Mouse (Mus musculus) kidney, adult 2 months (tissue): ENCODE results near the gene Dlg2. TPM values are rescaled to one million over a fixed set of nuclear protein-coding genes. Genes with fewer than 3 reads are reported as not detected.

Experiments used
- DNase-seq: peaks from one replicate; pipeline ENCODE4 v3.0.0; 2021
- H3K27ac ChIP-seq: fragments of 200-500 bp; 2 replicates; pipeline ENCODE4 v1.5.1; 2012; ENCODE audit warnings: low read depth, low read length, control low read depth, inconsistent platforms; ENCODE audit not compliant: insufficient read depth
- H3K27me3 ChIP-seq: fragments of 200-500 bp; replicated peaks from 2 replicates; pipeline ENCODE4 v1.6.1; 2012; ENCODE audit warnings: mild to moderate bottlenecking, moderate library complexity, low read length, inconsistent platforms; ENCODE audit not compliant: control insufficient read depth, insufficient read depth
- H3K36me3 ChIP-seq: fragments of 200-500 bp; 2 replicates; pipeline ENCODE4 v1.6.1; 2012; ENCODE audit warnings: mild to moderate bottlenecking, moderate library complexity, low read length, inconsistent platforms; ENCODE audit not compliant: control insufficient read depth, insufficient read depth
- H3K4me1 ChIP-seq: fragments of 200-500 bp; 2 replicates; pipeline ENCODE4 v1.6.1; 2011; ENCODE audit warnings: low read length; ENCODE audit not compliant: control insufficient read depth, insufficient read depth
- H3K4me3 ChIP-seq: fragments of 200-500 bp; 2 replicates; pipeline ENCODE4 v1.5.1; 2011; ENCODE audit warnings: mild to moderate bottlenecking, low read depth, low read length, control low read depth; ENCODE audit not compliant: insufficient read depth
- CTCF ChIP-seq: fragments of 200-500 bp; conservative IDR thresholded peaks from 2 replicates; pipeline ENCODE4 v1.5.1; 2011; ENCODE audit warnings: low read depth, mild to moderate bottlenecking, control low read depth, low read length, moderate library complexity, mixed read lengths; ENCODE audit not compliant: insufficient read depth, insufficient read length
- POLR2A ChIP-seq: fragments of 200-500 bp; IDR thresholded peaks from one replicate; pipeline ENCODE4 v1.6.1; 2011; ENCODE audit warnings: low read depth, low read length, control low read depth
- WGBS: fragments of 180-500 bp; shearing (Covaris S2); methylation state at CpG from one replicate; pipeline ENCODE4 v1.1.7; 2018; 5-methylcytosine and 5-hydroxymethylcytosine counted together
- polyA plus RNA-seq: library from polyadenylated mRNA; depleted of rRNA; stranded (reverse); fragments of >200 nt; gene quantifications from 2 replicates; pipeline ENCODE4 v1.2.3, GENCODE M21; 2012

Dlg2 gene
- polyA plus RNA-seq, 1 experiment, result 2.1 TPM

DNA sequence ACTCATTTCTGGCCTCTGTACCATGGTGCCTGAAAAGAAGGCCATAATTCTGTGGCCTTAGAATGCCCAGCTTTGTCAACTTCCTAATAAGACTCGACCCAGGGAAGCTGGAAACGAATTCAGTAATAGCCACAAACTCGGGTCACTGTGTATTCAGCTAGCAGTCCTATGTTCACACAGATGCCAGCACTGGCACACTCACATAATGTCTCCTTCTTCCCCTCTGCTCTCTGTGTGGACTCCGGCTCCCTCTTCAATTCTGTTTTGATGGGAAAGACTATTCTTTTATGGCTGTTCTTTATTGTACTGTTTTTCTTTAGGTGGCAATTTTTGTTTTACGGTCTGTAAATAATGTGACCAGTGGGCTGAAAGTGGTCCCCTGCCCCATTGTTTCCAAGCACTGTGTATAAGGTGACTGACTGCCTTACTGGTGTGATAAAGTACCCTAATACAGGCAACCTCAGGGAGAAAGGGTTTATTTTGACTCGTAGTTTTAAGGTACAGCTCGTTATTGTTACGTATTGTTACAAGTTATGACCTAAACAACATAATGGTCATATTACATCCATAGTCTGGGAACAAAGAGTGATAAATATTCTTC is 1816.5 kb downstream of the Dlg2 start:
- no peak for DNase-seq
- TF ChIP-seq POLR2A (no peak), CTCF (no peak)
- 71% methylated on average over 8 of the region's 8 CpGs for WGBS
- no peaks in the 10 kb centered on the region for H3K36me3 ChIP-seq
- no peaks in the 10 kb centered on the region for H3K27me3 ChIP-seq
- H3K27ac ChIP-seq, result no peak overlapping the region
- H3K4me1 ChIP-seq, result no peaks in the 10 kb centered on the region
- H3K4me3 ChIP-seq, result no peak overlapping the region

DNA sequence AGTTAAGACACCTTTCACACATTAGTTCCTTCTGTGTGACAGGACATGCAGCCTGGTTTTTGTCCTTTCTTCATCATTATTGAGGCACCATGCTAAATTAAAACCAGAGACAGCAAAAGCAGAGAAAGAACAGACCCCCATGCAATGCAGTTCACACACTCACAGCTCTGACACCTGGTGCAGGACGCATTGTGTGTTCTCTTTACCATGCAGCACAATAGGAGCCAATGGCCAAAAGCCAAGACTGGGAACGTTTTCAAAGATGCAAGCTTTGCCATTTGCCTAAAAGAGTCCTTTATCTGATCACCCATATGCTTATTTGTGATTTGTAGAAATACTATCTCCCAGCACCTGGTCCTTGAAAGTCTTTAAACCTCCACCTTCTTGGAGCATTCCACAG is 1824.6 kb downstream of the Dlg2 start:
- DNase-seq, result no peak
- Histone ChIP-seq H3K36me3 (no peaks in the 10 kb centered on the region), H3K27me3 (no peaks in the 10 kb centered on the region; the same call in 1 of the 2 replicates), H3K4me1 (no peaks in the 10 kb centered on the region), H3K4me3 (no peak overlapping the region), H3K27ac (no peak overlapping the region)
- TF ChIP-seq POLR2A, result no peak
- TF ChIP-seq CTCF, result no peak
- 66% methylated on average over 2 of the region's 2 CpGs for WGBS

DNA sequence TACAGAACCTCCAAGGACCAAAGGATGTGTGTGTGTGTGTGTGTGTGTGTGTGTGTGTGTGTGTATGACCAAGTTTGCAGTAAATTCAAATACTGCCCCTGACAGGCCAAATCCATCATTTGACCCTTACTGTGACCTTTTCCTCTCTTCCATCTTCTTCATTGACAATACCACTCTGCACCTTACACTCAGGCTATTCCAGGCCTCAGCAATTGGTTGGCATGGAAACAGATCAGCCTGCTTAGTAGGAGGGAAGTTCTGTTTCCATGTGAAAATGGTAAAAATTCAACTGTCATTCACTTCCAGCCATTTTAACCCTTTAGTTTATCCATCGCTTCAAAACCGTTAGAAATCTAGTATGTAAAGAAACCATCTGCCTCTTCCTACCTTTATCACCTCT is 1831.2 kb downstream of the Dlg2 start:
- no peaks in the 10 kb centered on the region for H3K36me3 ChIP-seq
- WGBS, result 93% methylated on average over 2 of the region's 2 CpGs
- no peak for DNase-seq
- H3K27me3 ChIP-seq, result no peaks in the 10 kb centered on the region
- TF ChIP-seq POLR2A, result no peak
- no peak for TF ChIP-seq CTCF
- no peaks in the 10 kb centered on the region for H3K4me1 ChIP-seq
- H3K4me3 ChIP-seq, result no peak overlapping the region
- no peak overlapping the region for H3K27ac ChIP-seq

DNA sequence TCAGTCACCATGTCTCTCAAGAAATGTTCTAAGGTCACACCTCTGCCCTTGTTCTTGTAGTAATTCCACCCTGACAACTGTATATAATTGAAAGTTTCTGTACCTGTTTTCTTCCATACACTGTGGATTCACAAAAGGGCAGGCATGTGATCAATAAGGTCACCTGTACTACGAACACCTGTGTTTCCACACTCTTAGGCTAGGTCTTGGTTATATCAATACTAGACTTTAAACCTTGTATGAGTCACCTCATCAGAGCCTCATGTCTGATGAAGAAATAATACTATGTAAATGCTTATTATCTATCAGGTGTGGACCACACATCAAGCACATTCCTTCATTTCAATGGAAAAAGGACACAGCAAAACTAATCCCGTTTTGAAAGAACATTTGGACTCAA is 1831.7 kb downstream of the Dlg2 start:
- Histone ChIP-seq H3K4me3 (no peak overlapping the region), H3K4me1 (no peaks in the 10 kb centered on the region), H3K27ac (no peak overlapping the region), H3K36me3 (no peaks in the 10 kb centered on the region), H3K27me3 (no peaks in the 10 kb centered on the region)
- WGBS, result 81% methylated on average over 2 of the region's 2 CpGs
- TF ChIP-seq CTCF, result no peak
- DNase-seq, result no peak

DNA sequence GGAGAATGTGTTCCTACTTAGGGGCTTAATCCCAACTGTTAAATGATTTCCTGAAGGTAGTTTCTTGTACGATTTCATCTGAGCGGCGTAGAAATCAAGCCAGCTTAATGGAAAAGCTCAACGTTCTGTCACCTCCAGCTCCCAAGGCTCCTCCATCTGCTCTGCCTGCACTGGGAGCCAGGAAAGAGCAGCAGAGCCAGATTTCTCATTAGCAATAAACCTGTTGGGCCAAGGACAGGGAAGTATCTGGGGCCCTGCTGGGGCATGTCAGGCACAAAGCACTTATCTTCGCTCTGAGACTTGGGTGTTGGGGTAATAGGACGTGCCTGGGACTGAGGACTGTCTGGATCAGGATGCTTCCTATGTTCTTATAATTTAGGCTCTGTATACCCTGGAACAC is 1839.9 kb downstream of the Dlg2 start:
- H3K36me3 ChIP-seq, result no peaks in the 10 kb centered on the region
- no peak for DNase-seq
- H3K4me3 ChIP-seq, result no peak overlapping the region
- TF ChIP-seq POLR2A (no peak), CTCF (no peak)
- no peak overlapping the region for H3K27ac ChIP-seq
- WGBS, result 93% methylated on average over 6 of the region's 6 CpGs
- H3K4me1 ChIP-seq, result no peaks in the 10 kb centered on the region
- H3K27me3 ChIP-seq, result no peaks in the 10 kb centered on the region

DNA sequence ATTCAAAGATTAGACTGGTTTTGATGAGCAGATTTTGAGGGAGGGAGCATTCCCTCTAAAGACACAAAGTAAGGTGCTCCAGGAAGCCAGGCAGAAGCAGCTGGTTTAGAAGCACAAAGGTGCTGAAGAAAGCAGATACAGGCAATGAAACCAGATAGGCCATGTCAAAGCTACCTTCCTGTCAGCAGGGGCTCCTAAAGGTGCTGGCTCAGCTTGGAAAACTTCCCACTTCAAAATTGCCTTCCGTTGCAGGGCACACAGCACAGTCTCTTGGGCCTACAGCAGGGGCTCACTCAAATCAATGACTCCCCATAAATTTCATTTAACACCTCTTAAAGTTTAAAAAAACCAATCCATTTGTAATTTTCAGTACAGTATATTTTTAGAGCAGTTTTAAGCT is 1843.0 kb downstream of the Dlg2 start:
- no peak for DNase-seq
- TF ChIP-seq POLR2A (no peak), CTCF (no peak)
- Histone ChIP-seq H3K27ac (no peak overlapping the region), H3K4me3 (no peak overlapping the region), H3K27me3 (no peaks in the 10 kb centered on the region), H3K36me3 (no peaks in the 10 kb centered on the region), H3K4me1 (no peaks in the 10 kb centered on the region)
- WGBS, result 55% methylated on average over 1 of the region's 1 CpGs

DNA sequence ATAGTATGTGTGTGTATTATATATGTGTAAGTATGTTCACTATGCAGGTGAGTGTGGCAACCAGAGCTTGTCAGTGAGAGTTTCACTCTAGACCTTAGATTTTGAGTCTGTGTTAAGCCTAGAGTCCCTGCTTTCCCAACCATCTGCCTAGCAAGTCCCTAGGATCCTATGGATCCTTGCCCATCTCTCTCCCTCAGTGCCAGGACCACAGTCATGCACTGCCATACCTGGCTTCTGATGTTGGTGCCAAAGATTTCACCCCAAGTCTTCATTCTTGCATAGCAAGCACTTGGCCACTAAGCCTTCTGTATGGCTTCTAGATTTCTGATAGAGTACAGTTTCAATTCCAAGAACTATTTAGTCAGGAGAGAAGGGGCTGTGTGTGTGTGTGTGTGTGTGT is 1843.7 kb downstream of the Dlg2 start:
- no peak overlapping the region for H3K27ac ChIP-seq
- no peaks in the 10 kb centered on the region for H3K27me3 ChIP-seq
- TF ChIP-seq POLR2A, result no peak
- TF ChIP-seq CTCF, result no peak
- H3K36me3 ChIP-seq, result no peaks in the 10 kb centered on the region
- no peaks in the 10 kb centered on the region for H3K4me1 ChIP-seq
- H3K4me3 ChIP-seq, result no peak overlapping the region
- DNase-seq, result no peak

DNA sequence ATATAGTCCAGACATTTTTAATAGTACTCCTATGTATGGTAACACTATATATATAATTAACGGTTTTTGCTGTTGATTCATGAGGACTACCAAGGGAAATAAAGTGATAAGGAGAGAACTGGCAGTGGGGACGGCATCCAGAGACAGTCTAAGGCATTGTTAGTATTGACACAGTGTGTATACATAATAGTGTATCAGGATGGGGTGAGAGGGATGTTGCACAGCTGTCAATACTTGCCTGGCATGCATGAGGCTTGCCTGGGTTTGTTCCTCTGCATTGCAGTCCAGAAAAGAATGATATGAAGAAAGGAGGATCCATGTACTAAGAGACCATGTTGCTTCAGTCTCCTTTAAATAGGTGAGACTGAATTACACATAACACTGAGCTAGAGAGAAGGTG is 1845.3 kb downstream of the Dlg2 start:
- Histone ChIP-seq H3K4me1 (no peaks in the 10 kb centered on the region), H3K27ac (no peak overlapping the region), H3K4me3 (no peak overlapping the region), H3K36me3 (no peaks in the 10 kb centered on the region), H3K27me3 (no peaks in the 10 kb centered on the region)
- DNase-seq, result no peak
- no peak for TF ChIP-seq POLR2A
- TF ChIP-seq CTCF, result no peak
- WGBS, result 88% methylated on average over 2 of the region's 2 CpGs
